In genomic region chr17:86256730-86257131, GRCm38 (mm10) we compare ENCODE assay signal across 18 mouse cellular contexts.
A peak's percentile ranks its signal among the peaks of the same experiment; 100 is the strongest.
DNase-seq lines count a peak whose midpoint lies in the region; ATAC-seq lines count a peak whose summit lies in the region.
"Had no signal": no experiment of that assay in that cellular context is flagged by ENCODE, and none has a peak within 500 bp of the region (broad histone marks: within the 10 kb centered on the region; RNA-seq: fewer than 3 reads in every experiment).

No protein-coding gene starts in this region.

- H3K4me2 ChIP-seq in heart, embryonic 14.5 days (ENCODE audit: low read length): no peak overlapping the region
- H3K4me2 ChIP-seq in lung, embryonic 16.5 days (ENCODE audit: low read depth, low read length): no peak overlapping the region
- H3K4me2 ChIP-seq: hindbrain, embryonic 15.5 days; neural tube, embryonic 13.5 days had no signal

- peak; percentile 24; the same call in 1 of the 2 replicates for ATAC-seq in heart, embryonic 14.5 days (ENCODE audit: insufficient number of reproducible peaks, insufficient read depth, low FRiP score, low read depth)
- peak; percentile 65 for ATAC-seq in lung, embryonic 16.5 days (ENCODE audit: low read depth)

- WGBS in heart, embryonic 14.5 days: 49% methylated on average over 10 of the region's 10 CpGs
- 47% methylated on average over 10 of the region's 10 CpGs for WGBS in lung, embryonic 16.5 days

- no peaks in the 10 kb centered on the region for H3K36me3 ChIP-seq in heart, embryonic 14.5 days (ENCODE audit: control insufficient read depth, insufficient read depth, low read length)
- no peaks in the 10 kb centered on the region for H3K36me3 ChIP-seq in lung, embryonic 16.5 days (ENCODE audit: control insufficient read depth, insufficient read depth, low read length)
- H3K36me3 ChIP-seq: hindbrain, embryonic 15.5 days; neural tube, embryonic 13.5 days had no signal

- peaks cover 8% of the 10 kb centered on the region for H3K9me3 ChIP-seq in heart, embryonic 14.5 days (ENCODE audit: control insufficient read depth, low read length)
- H3K9me3 ChIP-seq in lung, embryonic 16.5 days (ENCODE audit: control insufficient read depth, low read length): peaks cover 8% of the 10 kb centered on the region
- H3K9me3 ChIP-seq: hindbrain, embryonic 15.5 days; neural tube, embryonic 13.5 days had no signal

- DNase-seq in adrenal gland, adult 2 months: peak; percentile 28
- no peak for DNase-seq in adrenal gland, postnatal 25 days
- peak; percentile 51 for DNase-seq in kidney, postnatal 10 days
- no peak for DNase-seq in kidney, adult 9 months
- DNase-seq in urinary bladder, postnatal 25 days (ENCODE audit: low spot score): no peak
- DNase-seq in urinary bladder, postnatal 4 days (ENCODE audit: low spot score in 2 of 2): no peak
- DNase-seq: adrenal gland, postnatal 10 days; cerebellum, adult 8-10 months; gastrocnemius, postnatal 36 days; left cerebral cortex, postnatal 4 days; right cerebral cortex, postnatal 4 days; thymus, postnatal 14 days had no signal

- H3K27me3 ChIP-seq in heart, embryonic 14.5 days (ENCODE audit: control insufficient read depth, insufficient read depth, low read length): no peaks in the 10 kb centered on the region
- no peaks in the 10 kb centered on the region for H3K27me3 ChIP-seq in lung, embryonic 16.5 days (ENCODE audit: control insufficient read depth, insufficient read depth, low read depth, low read length)
- H3K27me3 ChIP-seq: hindbrain, embryonic 15.5 days; neural tube, embryonic 13.5 days had no signal

- no peak overlapping the region for H3K4me3 ChIP-seq in heart, embryonic 14.5 days (ENCODE audit: control insufficient read depth in 1 of 2, insufficient read depth in 1 of 2, low read depth in 1 of 2, low read length in 2 of 2)
- H3K4me3 ChIP-seq in lung, embryonic 16.5 days (ENCODE audit: low read length): no peak overlapping the region
- H3K4me3 ChIP-seq: forebrain, embryonic 10.5 days; hindbrain, embryonic 15.5 days; neural tube, embryonic 13.5 days had no signal

- peak overlapping the region in 1 of 2 experiments; percentile 5; a peak in 1 of 4 replicates for H3K27ac ChIP-seq in heart, embryonic 14.5 days (replicated peaks in 1 of 2; ENCODE audit: control insufficient read depth in 1 of 2, insufficient read depth in 1 of 2, low read depth in 2 of 2, low read length in 2 of 2)
- H3K27ac ChIP-seq in lung, embryonic 16.5 days (ENCODE audit: low read length): no peak overlapping the region
- H3K27ac ChIP-seq: forebrain, embryonic 10.5 days; hindbrain, embryonic 15.5 days; liver, embryonic 14.5 days; neural tube, embryonic 13.5 days had no signal

- H3K9ac ChIP-seq in heart, embryonic 14.5 days (ENCODE audit: low read length): no peak overlapping the region
- no peak overlapping the region for H3K9ac ChIP-seq in lung, embryonic 16.5 days (ENCODE audit: low read length)
- H3K9ac ChIP-seq: hindbrain, embryonic 15.5 days; liver, embryonic 14.5 days; neural tube, embryonic 13.5 days had no signal

- H3K4me1 ChIP-seq in heart, embryonic 14.5 days (ENCODE audit: control insufficient read depth in 2 of 2, insufficient read depth in 2 of 2, low read length in 2 of 2): peaks cover 20 to 26% of the 10 kb centered on the region in 2 experiments
- peaks cover 4% of the 10 kb centered on the region for H3K4me1 ChIP-seq in lung, embryonic 16.5 days (replicated peaks; ENCODE audit: control insufficient read depth, insufficient read depth, low read length)
- H3K4me1 ChIP-seq: forebrain, embryonic 10.5 days had no signal

Comparison
In these comparisons a context has a peak if more than half of its experiments do, and no peak if none do; other contexts are left out.
1. DNase-seq: peak in adrenal gland, adult 2 months (single experiment) and kidney, postnatal 10 days (single experiment); none in adrenal gland, postnatal 25 days (single experiment), kidney, adult 9 months (single experiment), urinary bladder, postnatal 25 days (single experiment) and urinary bladder, postnatal 4 days (0 of 2).